Mouse (Mus musculus) MEL (cell line): ENCODE results near the gene Zeb2. TPM values are rescaled to one million over a fixed set of nuclear protein-coding genes. Genes with fewer than 3 reads are reported as not detected.
A peak's percentile ranks its signal among the peaks of the same experiment; 100 is the strongest.

Source experiments
- DNase-seq: peaks from one replicate; pipeline ENCODE4 v3.0.0; 2011; ENCODE audit warnings: low read depth, low spot score
- H3K27ac ChIP-seq: 2 replicates; pipeline ENCODE4 v1.5.1; 2012; ENCODE audit warnings: low read depth, mild to moderate bottlenecking, control low read depth, low read length, moderate library complexity; ENCODE audit not compliant: control insufficient read depth
- H3K27me3 ChIP-seq, 2 experiments: fragments of 150-350 bp in 1 of 2; sonication (generic) in 1 of 2; 2 replicates each; pipeline ENCODE4 v1.6.1; 2012; ENCODE audit warnings: low read length in 2 of 2, mild to moderate bottlenecking in 2 of 2, improper control_type of control experiment in 1 of 2, moderate library complexity in 1 of 2; ENCODE audit not compliant: insufficient read depth in 2 of 2, control insufficient read depth in 1 of 2
- H3K36me3 ChIP-seq, 2 experiments: 2 replicates each; pipeline ENCODE4 v1.6.1; 2012 to 2014; ENCODE audit warnings: low read length in 2 of 2, improper control_type of control experiment in 1 of 2, inconsistent platforms in 1 of 2, mild to moderate bottlenecking in 1 of 2; ENCODE audit not compliant: insufficient read depth in 2 of 2, control insufficient read depth in 1 of 2
- H3K4me1 ChIP-seq, 2 experiments: fragments of 150-350 bp in 1 of 2; sonication (generic) in 1 of 2; 2 replicates each; pipeline ENCODE4 v1.6.1; 2012; ENCODE audit warnings: low read length in 2 of 2, improper control_type of control experiment in 1 of 2, mild to moderate bottlenecking in 1 of 2; ENCODE audit not compliant: insufficient read depth in 2 of 2, control insufficient read depth in 1 of 2
- H3K4me3 ChIP-seq, 2 experiments: fragments of 150-350 bp in 1 of 2; sonication (generic) in 1 of 2; 2 replicates each; pipeline ENCODE4 v1.5.1; 2012; ENCODE audit warnings: low read depth in 2 of 2, low read length in 2 of 2, mild to moderate bottlenecking in 2 of 2, moderate library complexity in 2 of 2, control low read depth in 1 of 2, improper control_type of control experiment in 1 of 2; ENCODE audit not compliant: control insufficient read depth in 1 of 2, insufficient read depth in 1 of 2
- H3K79me2 ChIP-seq: 2 replicates; pipeline ENCODE4 v1.6.1; 2012; ENCODE audit warnings: mild to moderate bottlenecking, low read length, moderate library complexity; ENCODE audit not compliant: control insufficient read depth, poor library complexity, insufficient read depth
- H3K9ac ChIP-seq: 2 replicates; pipeline ENCODE4 v1.6.1; 2012; ENCODE audit warnings: low read depth, mild to moderate bottlenecking, control low read depth, low read length, moderate library complexity; ENCODE audit not compliant: control insufficient read depth, poor library complexity, severe bottlenecking
- H3K9me3 ChIP-seq: fragments of 150-350 bp; sonication (generic); replicated peaks from 2 replicates; pipeline ENCODE4 v1.6.1; 2012; ENCODE audit warnings: mild to moderate bottlenecking, low read length, improper control_type of control experiment, moderate library complexity; ENCODE audit not compliant: insufficient read depth
- BHLHE40 ChIP-seq: IDR thresholded peaks from 2 replicates; pipeline ENCODE4 v1.6.1; 2012; ENCODE audit warnings: low read depth, mild to moderate bottlenecking, inconsistent platforms, low read length, improper control_type of control experiment, borderline replicate concordance
- CHD1 ChIP-seq: IDR thresholded peaks from 2 replicates; pipeline ENCODE4 v1.6.1; 2012; ENCODE audit warnings: low read depth, mild to moderate bottlenecking, inconsistent platforms, low read length, improper control_type of control experiment
- E2F4 ChIP-seq: IDR thresholded peaks from 2 replicates; pipeline ENCODE4 v1.6.1; 2011; ENCODE audit warnings: low read depth, low read length, improper control_type of control experiment, borderline replicate concordance
- ELF1 ChIP-seq: IDR thresholded peaks from 2 replicates; pipeline ENCODE4 v1.6.1; 2014; ENCODE audit warnings: low read depth, mild to moderate bottlenecking, inconsistent platforms, low read length, improper control_type of control experiment, moderate library complexity
- EP300 ChIP-seq, 2 experiments: IDR thresholded peaks; 2 replicates each; pipeline ENCODE4 v1.6.1; 2011; ENCODE audit warnings: improper control_type of control experiment in 2 of 2, low read length in 2 of 2, low read depth in 1 of 2, mild to moderate bottlenecking in 1 of 2
- ETS1 ChIP-seq: IDR thresholded peaks from 2 replicates; pipeline ENCODE4 v1.6.1; 2012; ENCODE audit warnings: low read depth, mild to moderate bottlenecking, inconsistent platforms, low read length, improper control_type of control experiment, moderate library complexity
- GATA1 ChIP-seq: IDR thresholded peaks from 2 replicates; pipeline ENCODE4 v1.6.1; 2011; ENCODE audit warnings: low read depth, low read length, improper control_type of control experiment
- HCFC1 ChIP-seq: IDR thresholded peaks from 2 replicates; pipeline ENCODE4 v1.6.1; 2012; ENCODE audit warnings: low read depth, mild to moderate bottlenecking, inconsistent platforms, low read length, improper control_type of control experiment, moderate library complexity
- JUND ChIP-seq: IDR thresholded peaks from 2 replicates; pipeline ENCODE4 v1.6.1; 2011; ENCODE audit warnings: low read depth, mild to moderate bottlenecking, improper control_type of control experiment, low read length
- KAT2A ChIP-seq: conservative IDR thresholded peaks from 2 replicates; pipeline ENCODE4 v1.6.1; 2012; ENCODE audit warnings: low read depth, low read length, improper control_type of control experiment, inconsistent platforms
- MAFK ChIP-seq: IDR thresholded peaks from 2 replicates; pipeline ENCODE4 v1.6.1; 2011; ENCODE audit warnings: low read depth, mild to moderate bottlenecking, low read length, improper control_type of control experiment, borderline replicate concordance
- MAZ ChIP-seq: IDR thresholded peaks from 2 replicates; pipeline ENCODE4 v1.6.1; 2012; ENCODE audit warnings: low read depth, mild to moderate bottlenecking, inconsistent platforms, low read length, improper control_type of control experiment
- MEF2A ChIP-seq: IDR thresholded peaks from 2 replicates; pipeline ENCODE4 v1.6.1; 2014; ENCODE audit warnings: low read depth, mild to moderate bottlenecking, inconsistent platforms, low read length, improper control_type of control experiment; ENCODE audit not compliant: poor library complexity, insufficient replicate concordance, severe bottlenecking; ENCODE audit errors: extremely low read depth
- MXI1 ChIP-seq: IDR thresholded peaks from 2 replicates; pipeline ENCODE4 v1.6.1; 2011; ENCODE audit warnings: mild to moderate bottlenecking, low read depth, low read length, improper control_type of control experiment
- MYB ChIP-seq: IDR thresholded peaks from 2 replicates; pipeline ENCODE4 v1.6.1; 2011; ENCODE audit warnings: mild to moderate bottlenecking, low read depth, low read length, improper control_type of control experiment
- MYC ChIP-seq: IDR thresholded peaks from 2 replicates; pipeline ENCODE4 v1.6.1; 2011; ENCODE audit warnings: low read depth, mild to moderate bottlenecking, low read length, improper control_type of control experiment, moderate library complexity
- NELFE ChIP-seq: IDR thresholded peaks from 2 replicates; pipeline ENCODE4 v1.6.1; 2011; ENCODE audit warnings: low read depth, low read length, improper control_type of control experiment
- NRF1 ChIP-seq: IDR thresholded peaks from 2 replicates; pipeline ENCODE4 v1.6.1; 2014; ENCODE audit warnings: low read depth, mild to moderate bottlenecking, inconsistent platforms, low read length, improper control_type of control experiment, moderate library complexity; ENCODE audit not compliant: poor library complexity, insufficient read depth, severe bottlenecking
- POLR2A ChIP-seq, 2 experiments: IDR thresholded peaks; 2 replicates each; pipeline ENCODE4 v1.6.1; 2011 to 2012; ENCODE audit warnings: low read length in 2 of 2, mild to moderate bottlenecking in 2 of 2, control low read depth in 1 of 2, improper control_type of control experiment in 1 of 2, low read depth in 1 of 2, moderate library complexity in 1 of 2; ENCODE audit not compliant: control insufficient read depth in 1 of 2, insufficient read depth in 1 of 2, poor library complexity in 1 of 2
- POLR2AphosphoS2 ChIP-seq: IDR thresholded peaks from 2 replicates; pipeline ENCODE4 v1.6.1; 2011; ENCODE audit warnings: low read length, improper control_type of control experiment
- POLR2AphosphoS5 ChIP-seq: IDR thresholded peaks from 2 replicates; pipeline ENCODE4 v1.6.1; 2012; ENCODE audit warnings: low read depth, borderline replicate concordance, mild to moderate bottlenecking, inconsistent platforms, low read length, moderate library complexity, mixed read lengths
- RCOR1 ChIP-seq: IDR thresholded peaks from 2 replicates; pipeline ENCODE4 v1.6.1; 2012; ENCODE audit warnings: low read depth, mild to moderate bottlenecking, inconsistent platforms, low read length, improper control_type of control experiment
- SIN3A ChIP-seq: IDR thresholded peaks from 2 replicates; pipeline ENCODE4 v1.6.1; 2012; ENCODE audit warnings: low read length, improper control_type of control experiment, inconsistent platforms
- SMC3 ChIP-seq: IDR thresholded peaks from 2 replicates; pipeline ENCODE4 v1.6.1; 2011; ENCODE audit warnings: low read depth, low read length, improper control_type of control experiment
- TAL1 ChIP-seq: IDR thresholded peaks from 2 replicates; pipeline ENCODE4 v1.6.1; 2012; ENCODE audit warnings: mild to moderate bottlenecking, inconsistent platforms, low read length, moderate library complexity, mixed read lengths
- TBP ChIP-seq: IDR thresholded peaks from 2 replicates; pipeline ENCODE4 v1.8.0; 2011; ENCODE audit warnings: low read depth, low read length, improper control_type of control experiment
- TCF12 ChIP-seq: IDR thresholded peaks from 2 replicates; pipeline ENCODE4 v1.6.1; 2014; ENCODE audit warnings: low read depth, mild to moderate bottlenecking, inconsistent platforms, low read length, improper control_type of control experiment, moderate library complexity
- UBTF ChIP-seq: IDR thresholded peaks from 2 replicates; pipeline ENCODE4 v1.6.1; 2012; ENCODE audit warnings: low read depth, mild to moderate bottlenecking, inconsistent platforms, low read length, improper control_type of control experiment, moderate library complexity, borderline replicate concordance; ENCODE audit not compliant: insufficient read depth
- USF1 ChIP-seq: IDR thresholded peaks from 2 replicates; pipeline ENCODE4 v1.6.1; 2014; ENCODE audit warnings: low read depth, mild to moderate bottlenecking, inconsistent platforms, low read length, improper control_type of control experiment, moderate library complexity
- USF2 ChIP-seq, 2 experiments: IDR thresholded peaks; 2 replicates each; pipeline ENCODE4 v1.6.1; 2011 to 2012; ENCODE audit warnings: improper control_type of control experiment in 2 of 2, low read length in 2 of 2, borderline replicate concordance in 1 of 2, inconsistent platforms in 1 of 2, low read depth in 1 of 2, mild to moderate bottlenecking in 1 of 2; ENCODE audit not compliant: insufficient read depth in 1 of 2
- ZC3H11A ChIP-seq: IDR thresholded peaks from 2 replicates; pipeline ENCODE4 v1.6.1; 2012; ENCODE audit warnings: low read depth, mild to moderate bottlenecking, inconsistent platforms, low read length, improper control_type of control experiment
- ZKSCAN1 ChIP-seq: IDR thresholded peaks from 2 replicates; pipeline ENCODE4 v1.6.1; 2012; ENCODE audit warnings: low read depth, mild to moderate bottlenecking, inconsistent platforms, low read length, improper control_type of control experiment, moderate library complexity
- polyA plus RNA-seq, 2 experiments: library from polyadenylated mRNA; stranded (reverse) in 1 of 2; unstranded in 1 of 2; fragments of >175 nt in 1 of 2; fragments of >200 nt in 1 of 2; gene quantifications; 2 replicates each; pipeline versions ENCODE4 v1.2.1 to v1.2.4; 2012; ENCODE audit warnings: low replicate concordance in 2 of 2, low read depth in 1 of 2; ENCODE audit not compliant: insufficient read length in 2 of 2, insufficient read depth in 1 of 2, missing spikeins in 1 of 2
- total RNA-seq: library from RNA; depleted of rRNA; stranded (reverse); fragments of 300-350 nt; gene quantifications from 2 replicates; pipeline ENCODE4 v1.2.3, GENCODE M21; 2012

The Zeb2 gene
- total and polyA plus RNA-seq, 3 experiments: 12.8 to 12.9 TPM; not detected in 1

- TF ChIP-seq NRF1 (no peak), MXI1 (no peak), ZKSCAN1 (no peak)
These were observed 143.4 kb downstream of the Zeb2 start (continued) for GRCm38 (mm10) chr2:44973828-44974227.

DNA sequence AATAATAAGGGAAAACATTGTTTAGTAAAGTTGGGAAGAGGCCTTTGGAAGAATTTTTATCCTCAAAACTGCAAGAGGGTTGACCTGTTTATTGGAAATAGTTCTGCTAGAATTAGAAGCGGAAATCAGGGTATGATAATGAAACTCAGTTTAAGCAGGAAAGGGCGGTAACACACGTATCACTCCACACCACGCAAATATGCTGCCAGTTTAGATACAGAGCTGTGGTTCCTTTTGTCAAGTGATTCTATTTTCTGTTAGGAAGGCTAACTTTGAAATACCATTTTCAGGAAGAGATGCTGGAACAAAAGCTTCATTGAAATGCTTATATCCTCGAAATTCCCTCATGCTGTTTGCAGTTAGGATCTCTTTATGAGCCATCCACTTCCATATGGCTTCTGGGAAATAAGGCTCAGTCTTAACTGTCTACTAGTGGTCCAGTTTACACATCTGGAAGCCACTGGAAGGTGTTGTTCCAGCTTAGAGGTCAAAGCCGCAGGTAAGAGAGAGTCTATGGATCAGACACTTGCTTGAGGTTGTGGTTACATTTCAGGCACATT lies 147.0 kb downstream of the Zeb2 start:
- Histone ChIP-seq H3K27ac (peak overlapping the region; percentile 99), H3K4me1 (peaks cover 39 to 45% of the 10 kb centered on the region in 2 experiments), H3K79me2 (no peaks in the 10 kb centered on the region), H3K9ac (peak overlapping the region; percentile 47), H3K4me3 (no peak overlapping the region), H3K36me3 (peaks cover 0 to 62% of the 10 kb centered on the region in 2 experiments; a peak in 2 of 4 replicates), H3K9me3 (no peaks in the 10 kb centered on the region)
- DNase-seq: peak; percentile 88
- TF ChIP-seq TBP: no peak
- no peak; a peak in 1 of 4 replicates for TF ChIP-seq POLR2A (IDR thresholded peaks at IDR 0.05; ENCODE audit: control insufficient read depth in 1 of 2, insufficient read depth in 1 of 2, low read depth in 1 of 2, low read length in 2 of 2, poor library complexity in 1 of 2)
- no peak for TF ChIP-seq USF2 (IDR thresholded peaks at IDR 0.05; ENCODE audit: borderline replicate concordance in 1 of 2, insufficient read depth in 1 of 2, low read depth in 1 of 2, low read length in 2 of 2)
- peak; percentile 89 for TF ChIP-seq SIN3A
- TF ChIP-seq E2F4: no peak
- no peak for TF ChIP-seq ZKSCAN1
- no peak for TF ChIP-seq NRF1
- peak; percentile 96 for TF ChIP-seq TCF12
- peak; percentile 42; the same call in 1 of the 2 replicates for TF ChIP-seq BHLHE40
- no peak for TF ChIP-seq POLR2AphosphoS5
- no peak for TF ChIP-seq USF1
- 0 out of 2 replicates have a peak, but pooled peaks have one; percentile 24 for TF ChIP-seq JUND
- TF ChIP-seq HCFC1: peak; percentile 39; the same call in 1 of the 2 replicates
- TF ChIP-seq MEF2A: peak; percentile 65; the same call in 1 of the 2 replicates
- peak; percentile 90 for TF ChIP-seq RCOR1
- TF ChIP-seq ETS1: peak; percentile 85
- no peak for TF ChIP-seq MYC
- TF ChIP-seq CHD1: no peak
- no peak; the same call in 1 of the 2 replicates for TF ChIP-seq ELF1
- no peak for TF ChIP-seq SMC3
- no peak for TF ChIP-seq ZC3H11A
- no peak for TF ChIP-seq UBTF
- peak; percentile 97 for TF ChIP-seq GATA1
- no peak for TF ChIP-seq MAZ
- peak; percentile 99 for TF ChIP-seq EP300 (IDR thresholded peaks at IDR 0.05; ENCODE audit: low read depth in 1 of 2, low read length in 2 of 2)
- no peak for TF ChIP-seq KAT2A
- TF ChIP-seq TAL1: peak; percentile 74
- no peak for TF ChIP-seq MAFK
- no peak for TF ChIP-seq NELFE
- no peak for TF ChIP-seq POLR2AphosphoS2
- no peak for TF ChIP-seq MXI1
- peak; percentile 91 for TF ChIP-seq MYB
- TF ChIP-seq, all 39 proteins: peak for 12
- H3K27me3 ChIP-seq: no peaks in the 10 kb centered on the region
